In genomic region chr13:78187833-78188232, GRCm38 (mm10) we compare ENCODE assay signal across 18 mouse cellular contexts. TPM values are rescaled to one million over a fixed set of nuclear protein-coding genes. Genes with fewer than 3 reads are reported as not detected.
DNase-seq lines count a peak whose midpoint lies in the region.
"Had no signal": no experiment of that assay in that cellular context is flagged by ENCODE, and none has a peak within 500 bp of the region (broad histone marks: within the 10 kb centered on the region; RNA-seq: fewer than 3 reads in every experiment).

No protein-coding gene starts in this region.

- peaks cover 60% of the 10 kb centered on the region for H3K36me3 ChIP-seq in embryonic facial prominence, embryonic 10.5 days (replicated peaks)
- H3K36me3 ChIP-seq in forebrain, embryonic 10.5 days (replicated peaks): peaks cover 61% of the 10 kb centered on the region
- peaks cover 60% of the 10 kb centered on the region for H3K36me3 ChIP-seq in hindbrain, embryonic 10.5 days
- H3K36me3 ChIP-seq in limb, embryonic 10.5 days: peaks cover 20% of the 10 kb centered on the region
- H3K36me3 ChIP-seq: embryonic facial prominence, embryonic 15.5 days; limb, embryonic 13.5 days had no signal

- no peak for DNase-seq in embryonic facial prominence, embryonic 10.5 days (ENCODE audit: low spot score)
- DNase-seq in forebrain, embryonic 10.5 days (ENCODE audit: extremely low spot score, low spot score): peak; percentile 14
- no peak for DNase-seq in hindbrain, embryonic 10.5 days (ENCODE audit: low spot score)
- DNase-seq in limb, embryonic 10.5 days (ENCODE audit: low spot score): peak; percentile 29
- DNase-seq in gastrocnemius, adult 18-20 months (ENCODE audit: low spot score): no peak
- DNase-seq in spleen, postnatal 14 days (ENCODE audit: low spot score in 2 of 2): no peak
- no peak for DNase-seq in layer of hippocampus, adult 18-20 months (ENCODE audit: low spot score in 2 of 2)
- no peak for DNase-seq in thymus, postnatal 0 days (ENCODE audit: low spot score)
- DNase-seq: cerebellum, adult 8-10 months; gastrocnemius, postnatal 25 days; thymus, postnatal 36 days had no signal

- H3K4me1 ChIP-seq in embryonic facial prominence, embryonic 10.5 days: peaks cover 95% of the 10 kb centered on the region
- H3K4me1 ChIP-seq in forebrain, embryonic 10.5 days: peaks cover 94% of the 10 kb centered on the region
- H3K4me1 ChIP-seq in hindbrain, embryonic 10.5 days (replicated peaks): peaks cover 96% of the 10 kb centered on the region
- H3K4me1 ChIP-seq in limb, embryonic 10.5 days: peaks cover 17% of the 10 kb centered on the region
- H3K4me1 ChIP-seq: embryonic facial prominence, embryonic 15.5 days; limb, embryonic 13.5 days had no signal

- WGBS in embryonic facial prominence, embryonic 10.5 days: 38% methylated on average over 5 of the region's 5 CpGs
- 39% methylated on average over 5 of the region's 5 CpGs for WGBS in forebrain, embryonic 10.5 days
- WGBS in hindbrain, embryonic 10.5 days: 35% methylated on average over 5 of the region's 5 CpGs
- WGBS in limb, embryonic 10.5 days: 31% methylated on average over 5 of the region's 5 CpGs

- H3K9me3 ChIP-seq in embryonic facial prominence, embryonic 10.5 days: no peaks in the 10 kb centered on the region
- no peaks in the 10 kb centered on the region for H3K9me3 ChIP-seq in forebrain, embryonic 10.5 days
- H3K9me3 ChIP-seq in hindbrain, embryonic 10.5 days: no peaks in the 10 kb centered on the region
- H3K9me3 ChIP-seq in limb, embryonic 10.5 days (replicated peaks): no peaks in the 10 kb centered on the region
- H3K9me3 ChIP-seq: embryonic facial prominence, embryonic 15.5 days; kidney, embryonic 15.5 days; limb, embryonic 13.5 days had no signal

- H3K27me3 ChIP-seq in embryonic facial prominence, embryonic 10.5 days (replicated peaks; ENCODE audit: low read depth, poor library complexity, severe bottlenecking): peaks cover 97% of the 10 kb centered on the region
- peaks cover 100% of the 10 kb centered on the region for H3K27me3 ChIP-seq in forebrain, embryonic 10.5 days (ENCODE audit: poor library complexity, severe bottlenecking)
- peaks cover 88% of the 10 kb centered on the region for H3K27me3 ChIP-seq in hindbrain, embryonic 10.5 days (ENCODE audit: insufficient read depth, poor library complexity, severe bottlenecking)
- peaks cover 100% of the 10 kb centered on the region for H3K27me3 ChIP-seq in limb, embryonic 10.5 days (ENCODE audit: low read depth, poor library complexity, severe bottlenecking)

- H3K27ac ChIP-seq in embryonic facial prominence, embryonic 10.5 days (replicated peaks): peak overlapping the region; percentile 61
- peak overlapping the region; percentile 89; the same call in 1 of the 2 replicates for H3K27ac ChIP-seq in forebrain, embryonic 10.5 days
- peak overlapping the region; percentile 95 for H3K27ac ChIP-seq in hindbrain, embryonic 10.5 days
- H3K27ac ChIP-seq in limb, embryonic 10.5 days: no peak overlapping the region
- H3K27ac ChIP-seq: embryonic facial prominence, embryonic 15.5 days; kidney, embryonic 15.5 days; limb, embryonic 13.5 days; liver, embryonic 14.5 days had no signal

- H3K4me3 ChIP-seq in embryonic facial prominence, embryonic 10.5 days: peak overlapping the region; percentile 30
- peak overlapping the region; percentile 26; the same call in 1 of the 2 replicates for H3K4me3 ChIP-seq in forebrain, embryonic 10.5 days
- H3K4me3 ChIP-seq in hindbrain, embryonic 10.5 days: peak overlapping the region; percentile 35
- no peak overlapping the region for H3K4me3 ChIP-seq in limb, embryonic 10.5 days
- H3K4me3 ChIP-seq: embryonic facial prominence, embryonic 15.5 days; kidney, embryonic 15.5 days; limb, embryonic 13.5 days had no signal

RNA-seq across cellular contexts. Expression of gene Nr2f1, which starts 11.7 kb away (rescaled TPM):
- polyA plus RNA-seq in embryonic facial prominence, embryonic 10.5 days (2016; fragmentation: Nextera tagmentation; extraction: Ambion mirVana): 54.4 and 58.6 TPM in 2 replicates
- polyA plus RNA-seq in forebrain, embryonic 10.5 days (2016; fragmentation: Nextera tagmentation; extraction: Ambion mirVana): 64.9 and 66.1 TPM in 2 replicates
- 69.0 and 74.0 TPM in 2 replicates for polyA plus RNA-seq in hindbrain, embryonic 10.5 days (2016; fragmentation: Nextera tagmentation; extraction: Ambion mirVana)
- 18.2 and 19.6 TPM in 2 replicates for polyA plus RNA-seq in limb, embryonic 10.5 days (2016; fragmentation: Nextera tagmentation; extraction: Ambion mirVana)
- total RNA-seq in gastrocnemius, adult 18-20 months (2021): under 1 TPM; 0.64 to 0.83 TPM
- 10 to 100 TPM; 87.0 to 96.0 TPM for total RNA-seq in layer of hippocampus, adult 18-20 months (2021)
- polyA plus RNA-seq in thymus, postnatal 0 days (2015; fragmentation: Nextera tagmentation; extraction: Ambion mirVana): 1.1 and 1.5 TPM in 2 replicates
- total RNA-seq: megakaryocyte progenitor cell, adult 5-6 weeks had no signal
- polyA plus RNA-seq: activated CD4-positive, CD25-positive, alpha-beta regulatory T cell, adult 4 months; inflammation-experienced regulatory T-cells, adult 6 months had no signal

Comparison
In these comparisons a context has a peak if more than half of its experiments do, and no peak if none do; other contexts are left out.
1. DNase-seq: peak in forebrain, embryonic 10.5 days (single experiment) and limb, embryonic 10.5 days (single experiment); none in embryonic facial prominence, embryonic 10.5 days (single experiment), hindbrain, embryonic 10.5 days (single experiment), gastrocnemius, adult 18-20 months (single experiment), spleen, postnatal 14 days (0 of 2), layer of hippocampus, adult 18-20 months (0 of 2) and thymus, postnatal 0 days (single experiment).